Mouse (Mus musculus) liver, embryonic 14.5 days (tissue): Measurements from ENCODE around the gene Kif7.

Experiments
- CTCF ChIP-seq: IDR thresholded peaks from 2 replicates; pipeline ENCODE4 v1.5.1; 2016; ENCODE audit warnings: antibody characterized with exemption, low read depth, control low read depth
- EP300 ChIP-seq: IDR thresholded peaks from 2 replicates; pipeline ENCODE4 v1.6.1; 2016; ENCODE audit warnings: antibody characterized with exemption, low read depth

DNA sequence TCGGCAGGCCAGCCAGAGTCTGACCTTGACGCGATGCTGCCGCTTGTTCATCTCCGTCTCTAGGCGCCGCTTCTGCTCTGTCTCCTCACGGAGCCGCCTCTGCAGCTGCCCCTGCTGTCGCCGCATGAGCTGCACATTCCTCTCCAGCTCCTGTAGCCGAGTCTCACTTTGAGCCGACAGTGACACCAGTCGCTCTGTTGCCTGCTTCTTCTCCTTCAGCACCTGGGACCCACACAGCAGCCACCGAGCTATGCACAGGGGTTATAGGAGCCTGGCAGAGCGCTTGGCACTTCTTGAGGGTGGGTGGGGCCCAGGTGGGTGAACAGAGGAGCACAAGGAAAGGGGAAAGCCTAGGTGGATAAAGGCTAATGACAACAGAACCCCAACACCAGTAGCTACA, 12.8 kb downstream of the Kif7 start:
- no peak for TF ChIP-seq CTCF
- no peak for TF ChIP-seq EP300
